Mouse (Mus musculus) testis, adult 2 months (tissue): ENCODE measurements at regions not wholly inside any gene's neighbourhood (a gene's known extent, or its start where the extent isn't known, plus 50 kb on each side); places are given as distances from the start of the nearest gene placed in this dataset.

Source experiments
- CTCF ChIP-seq: fragments of 200-500 bp; IDR thresholded peaks from 2 replicates; pipeline ENCODE4 v1.5.1; 2012; ENCODE audit warnings: low read depth, mild to moderate bottlenecking, inconsistent platforms, low read length, moderate library complexity; ENCODE audit not compliant: control insufficient read depth, insufficient read depth, insufficient replicate concordance
- POLR2A ChIP-seq: fragments of 200-500 bp; IDR thresholded peaks from 2 replicates; pipeline ENCODE4 v1.6.1; 2012; ENCODE audit warnings: low read depth, mild to moderate bottlenecking, inconsistent platforms, low read length, moderate library complexity; ENCODE audit not compliant: control insufficient read depth

GRCm38 (mm10) chr8:35927408-35927871 lies 161.8 kb downstream of the Gm19410 start:
- TF ChIP-seq CTCF (no peak), POLR2A (no peak)
